Mouse (Mus musculus): ENCODE results near the gene Sik3. TPM values are rescaled to one million over a fixed set of nuclear protein-coding genes. Genes with fewer than 3 reads are reported as not detected.
"Not testable (repeated sequence)": the region's sequence is repeated elsewhere in the genome, so short reads cannot be mapped to it uniquely, and the experiment has no call there.

Gene Sik3
- total RNA-seq, 1 experiment from 2014 or later = 56.6 TPM

DNA sequence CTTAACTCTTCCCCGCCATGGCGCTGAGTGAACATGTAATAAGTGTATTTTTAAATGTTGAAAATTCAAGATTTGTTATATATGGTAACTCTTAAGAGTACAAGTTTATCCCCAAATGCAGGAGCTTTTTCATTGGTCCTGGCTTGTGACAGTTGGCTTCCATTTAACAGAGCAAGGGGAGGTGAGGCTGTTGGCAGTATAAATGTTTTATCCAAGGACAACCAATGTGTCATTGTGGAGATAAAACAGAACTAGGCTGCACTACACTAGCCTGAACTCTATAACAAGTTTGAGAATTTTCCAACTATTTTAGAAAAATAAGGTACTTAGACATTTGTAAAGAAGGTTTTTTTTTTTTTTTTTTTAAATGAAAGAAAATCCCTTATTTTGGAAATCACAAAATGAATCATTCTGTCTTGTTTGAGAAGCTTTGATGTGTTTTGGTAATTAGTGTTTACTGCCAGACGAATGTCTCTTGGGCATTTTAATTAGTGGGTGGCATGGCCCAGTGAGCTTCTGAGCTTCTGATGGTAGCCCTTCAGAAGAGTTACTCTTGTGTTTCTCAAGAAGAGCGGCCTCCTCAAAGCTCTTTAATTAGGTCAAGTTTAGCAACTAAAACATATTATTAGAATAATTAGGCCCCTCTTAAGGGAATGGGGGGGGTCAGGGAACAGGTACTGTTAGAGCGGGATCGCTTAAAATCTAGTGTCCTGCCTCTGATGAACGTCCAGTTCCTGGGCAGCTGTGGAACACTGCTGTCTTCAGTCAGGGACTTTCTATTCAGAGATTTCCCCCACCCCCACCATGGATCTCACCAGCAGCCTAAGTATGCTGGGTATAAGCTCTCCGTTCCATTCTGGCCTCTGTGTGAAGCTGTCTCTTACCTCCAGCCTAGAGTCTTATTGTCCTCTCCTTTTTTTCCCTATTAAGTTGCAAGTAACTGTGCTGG lies 139.7 kb downstream of the Sik3 start:
- DNase-seq = no peak

GRCm38 (mm10) chr9:46154469-46154868 lies 141.8 kb downstream of the Sik3 start:
- no peak for DNase-seq

DNA sequence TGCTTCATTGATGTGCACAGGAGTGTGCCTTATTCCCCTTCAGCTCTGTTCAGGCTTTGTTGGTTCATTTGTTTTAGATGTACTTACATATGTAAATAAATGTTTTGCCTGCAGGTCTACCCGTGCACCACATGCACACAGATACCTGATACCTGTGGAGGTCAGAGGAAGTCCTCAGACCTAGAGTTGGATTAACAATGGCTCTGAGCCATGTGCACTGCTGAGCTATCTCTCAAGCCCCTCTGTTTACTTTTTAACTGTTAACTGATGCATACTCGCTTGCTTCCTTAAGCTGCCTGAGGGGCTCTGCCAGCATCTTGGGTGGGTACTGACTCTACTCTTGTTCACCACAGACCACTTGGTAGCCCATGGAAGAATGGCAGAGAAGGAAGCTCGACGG lies 142.4 kb downstream of the Sik3 start:
- no peak for DNase-seq

DNA sequence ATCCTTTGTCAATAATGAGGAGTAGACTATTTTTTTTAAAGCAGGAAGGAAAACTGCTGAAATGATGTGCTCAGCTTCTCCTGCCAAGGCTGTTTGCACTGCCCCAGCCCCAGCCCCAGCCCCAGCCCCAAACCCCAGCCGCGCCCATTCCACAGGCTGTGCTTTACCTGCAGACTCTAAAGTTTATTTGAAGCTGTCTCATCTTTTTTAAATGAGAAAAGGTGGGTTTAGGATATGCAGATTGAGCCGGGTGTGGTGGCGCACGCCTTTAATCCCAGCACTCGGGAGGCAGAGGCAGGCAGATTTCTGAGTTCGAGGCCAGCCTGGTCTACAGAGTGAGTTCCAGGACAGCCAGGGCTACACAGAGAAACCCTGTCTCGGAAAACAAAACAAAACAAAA lies 143.2 kb downstream of the Sik3 start:
- not testable (repeated sequence) for DNase-seq

DNA sequence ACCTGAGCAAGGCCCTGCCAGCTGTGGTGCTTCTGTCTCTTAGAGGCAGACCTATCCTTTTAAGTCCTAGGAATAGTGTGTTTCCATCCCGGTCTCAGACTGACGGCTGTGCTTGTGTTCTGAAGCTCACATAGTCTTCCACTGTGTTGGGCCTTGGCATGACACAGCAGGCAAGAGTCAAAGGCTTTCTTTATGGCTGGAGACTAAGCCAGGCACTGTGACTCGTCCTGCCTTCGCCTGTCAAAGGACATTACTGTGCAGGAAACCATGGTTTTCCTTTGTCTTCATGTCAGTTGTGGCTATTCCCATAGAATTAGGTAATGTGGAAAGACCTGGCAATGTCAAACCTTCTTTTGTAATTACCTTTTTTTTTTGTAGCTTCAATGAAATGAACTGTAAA lies 144.1 kb downstream of the Sik3 start:
- no peak for DNase-seq

DNA sequence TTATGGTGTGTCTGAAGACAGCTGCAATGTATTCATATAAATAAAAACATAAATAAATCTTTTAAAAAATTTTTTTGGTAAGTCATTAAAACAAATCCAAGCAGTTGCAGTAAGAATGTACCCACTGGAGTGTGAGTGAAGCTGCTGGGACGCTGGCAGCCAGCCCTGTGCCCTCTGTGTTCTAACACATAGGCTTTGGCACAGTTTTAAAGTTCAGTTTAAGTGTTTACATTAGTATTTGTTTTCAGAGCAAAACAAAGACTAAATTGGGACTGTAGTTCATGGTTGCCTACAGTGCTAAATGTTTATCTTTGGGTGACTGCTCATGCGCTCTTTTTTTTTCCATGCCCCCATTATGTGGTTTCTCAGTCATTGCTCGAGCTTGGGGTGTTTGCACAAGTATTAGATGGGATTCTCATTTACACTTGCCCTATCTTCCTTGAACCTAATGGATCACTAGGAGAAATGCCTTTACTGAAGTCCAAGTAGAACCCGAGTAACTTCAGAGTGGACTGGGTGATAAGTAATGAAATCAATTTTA lies 145.7 kb downstream of the Sik3 start:
- no peak for DNase-seq

- DNase-seq = peak; percentile 45
Observed at GRCm38 (mm10) chr9:46163430-46163829, 150.8 kb downstream of the Sik3 start.

GRCm38 (mm10) chr9:46168802-46169201 lies 156.2 kb downstream of the Sik3 start:
- DNase-seq = no peak

- DNase-seq = no peak
Observed at GRCm38 (mm10) chr9:46172251-46172650, 159.6 kb downstream of the Sik3 start.

DNA sequence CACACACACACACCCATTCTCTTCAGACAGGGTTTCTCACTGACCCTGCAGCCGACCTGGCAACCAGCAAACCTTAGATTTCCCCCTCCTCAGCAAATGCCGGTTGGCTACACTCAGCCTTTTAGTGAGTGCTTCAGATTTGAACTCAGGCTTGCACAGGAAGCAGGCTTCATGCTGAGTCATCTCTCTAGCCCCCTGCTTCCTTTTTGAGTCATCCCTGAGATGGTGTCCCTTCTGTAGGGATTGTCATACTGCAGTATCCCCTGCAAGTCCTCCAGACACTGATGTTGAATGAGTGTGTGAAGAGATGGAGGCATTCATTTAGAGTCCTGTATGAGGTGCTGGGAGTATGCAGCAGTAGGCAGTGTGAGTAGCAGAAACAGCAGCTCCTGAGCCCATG lies 160.3 kb downstream of the Sik3 start:
- no peak for DNase-seq

DNA sequence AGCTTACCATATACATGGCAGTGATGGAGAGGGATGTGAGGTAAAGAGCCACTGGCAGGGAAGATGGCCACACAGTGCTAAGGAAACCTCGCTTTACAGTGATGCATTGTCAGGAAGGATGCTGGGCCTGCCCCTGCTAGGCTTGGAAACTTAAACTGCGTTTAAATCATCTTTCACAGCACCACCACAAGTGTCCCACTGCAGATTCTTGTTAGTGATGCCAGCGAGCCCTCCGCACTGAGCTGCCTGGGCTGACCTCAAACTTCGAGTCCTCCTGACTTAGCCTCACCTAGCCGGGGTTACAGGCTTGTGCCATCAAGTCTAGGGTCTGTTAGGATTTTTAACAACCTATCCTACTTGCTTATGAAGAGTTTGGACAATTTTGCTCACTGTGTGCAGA lies 161.3 kb downstream of the Sik3 start:
- no peak for DNase-seq

DNA sequence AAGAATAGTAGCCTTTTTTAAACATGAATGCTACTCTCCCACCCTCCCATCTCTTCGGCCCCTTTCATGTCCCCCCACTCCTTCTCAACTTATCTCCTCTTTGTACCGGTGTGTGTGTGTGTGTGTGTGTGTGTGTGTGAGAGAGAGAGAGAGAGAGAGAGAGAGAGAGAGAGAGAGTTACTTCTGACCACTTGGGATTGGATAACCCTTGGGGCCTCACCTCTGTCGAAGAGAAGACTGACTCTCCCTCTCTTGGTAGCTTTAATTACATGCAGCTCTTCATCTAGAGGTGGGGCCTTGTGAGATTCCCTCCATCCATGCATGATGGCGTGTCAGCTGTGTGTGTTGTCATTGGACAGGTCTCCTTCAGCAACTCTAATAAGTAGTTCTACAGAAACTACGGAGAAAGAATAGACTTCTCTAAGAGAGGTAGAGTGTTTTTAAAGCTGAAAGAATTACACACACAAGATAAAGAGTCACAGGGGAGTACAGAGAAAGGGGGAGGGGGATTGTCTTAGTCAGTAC lies 162.2 kb downstream of the Sik3 start:
- no peak for DNase-seq

- peak; percentile 62 for DNase-seq
Observed at GRCm38 (mm10) chr9:46175300-46175699, 162.7 kb downstream of the Sik3 start.

DNA sequence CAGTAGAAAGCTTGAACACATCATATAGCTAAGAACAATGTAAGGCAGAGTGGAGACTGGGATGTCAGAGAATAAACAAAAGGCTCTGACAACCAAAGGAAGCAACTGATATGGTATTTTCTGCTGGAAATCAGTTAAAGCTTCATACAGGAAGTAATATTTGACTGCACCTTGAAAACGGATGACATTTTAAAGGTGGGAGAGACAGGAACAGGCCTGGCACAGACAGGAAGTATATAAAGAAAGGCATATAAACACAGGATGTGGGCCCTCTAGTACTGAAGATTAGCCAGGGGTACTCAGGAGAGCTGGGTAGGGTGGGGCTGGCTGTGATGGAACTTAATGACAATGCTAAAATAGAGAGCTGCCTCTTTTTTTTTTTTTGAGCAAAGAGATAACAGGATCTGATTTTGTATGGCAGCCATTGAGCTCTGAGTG lies 163.3 kb downstream of the Sik3 start:
- DNase-seq = no peak

GRCm38 (mm10) chr9:46176613-46177012 lies 164.0 kb downstream of the Sik3 start:
- DNase-seq = no peak

- peak; percentile 32 for DNase-seq
Observed at GRCm38 (mm10) chr9:46178595-46178994, 166.0 kb downstream of the Sik3 start.

- DNase-seq = no peak
Observed at GRCm38 (mm10) chr9:46181297-46181696, 168.7 kb downstream of the Sik3 start.

DNA sequence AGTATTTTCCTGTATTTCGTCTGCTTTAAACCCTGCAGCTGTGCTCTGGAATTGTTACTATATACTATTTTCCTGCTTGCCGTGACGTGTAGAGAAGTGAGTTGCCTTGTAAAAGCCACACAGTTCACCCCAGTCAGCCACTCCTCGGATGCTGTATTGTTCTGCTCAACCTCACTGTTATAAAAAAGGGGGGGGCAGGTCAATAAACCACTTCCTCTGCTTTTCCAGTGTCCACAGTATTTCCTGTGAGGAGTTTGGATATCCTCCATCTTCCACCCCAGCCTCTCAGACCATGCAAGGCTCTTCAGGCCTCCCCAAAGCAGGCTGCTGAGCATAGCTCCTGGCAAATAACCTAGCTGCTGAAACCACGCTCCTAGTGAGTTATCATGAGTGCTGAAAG lies 171.9 kb downstream of the Sik3 start:
- no peak for DNase-seq

DNA sequence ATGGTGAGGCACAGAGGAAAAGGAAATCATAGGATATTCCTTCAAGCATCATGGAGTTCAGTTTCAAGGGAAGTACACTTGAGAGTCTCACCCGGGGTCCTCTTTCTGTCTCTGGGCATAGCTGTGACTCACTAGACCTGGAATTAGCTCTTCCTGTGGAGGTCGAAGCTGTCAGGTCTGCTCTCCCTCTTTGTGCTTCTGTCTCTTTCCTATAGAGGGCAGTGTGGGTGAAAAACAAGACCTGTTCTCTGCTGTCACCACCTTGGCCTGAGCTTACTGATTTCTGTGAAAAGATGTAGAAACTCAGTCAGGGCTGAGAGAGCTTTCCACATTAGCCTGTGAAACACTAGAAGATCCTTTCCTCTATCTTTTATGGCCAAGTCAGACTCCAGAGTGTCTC lies 172.6 kb downstream of the Sik3 start:
- DNase-seq = peak; percentile 60

GRCm38 (mm10) chr9:46186387-46186786 lies 173.8 kb downstream of the Sik3 start:
- no peak for DNase-seq

DNA sequence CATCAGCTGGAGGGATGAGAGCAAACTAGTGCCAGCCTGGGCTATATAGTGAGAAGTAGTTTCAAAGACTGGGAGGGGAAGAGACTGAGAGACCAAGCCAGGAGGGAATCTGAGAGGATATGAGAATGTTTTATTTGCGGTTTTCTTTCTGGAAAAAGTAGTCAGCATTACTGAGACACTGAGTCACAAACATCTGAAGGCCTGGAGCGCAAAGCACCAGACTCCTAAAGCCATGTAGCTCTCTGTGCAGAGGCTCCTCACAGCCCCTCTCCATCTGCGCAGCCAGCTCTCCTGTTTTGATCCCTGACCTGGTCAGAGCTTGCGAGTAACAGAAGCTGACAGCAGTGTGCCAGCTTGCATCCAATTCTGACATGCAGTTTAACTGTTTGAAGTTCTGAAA lies 175.8 kb downstream of the Sik3 start:
- no peak for DNase-seq

GRCm38 (mm10) chr9:46188956-46189355 lies 176.3 kb downstream of the Sik3 start:
- no peak for DNase-seq

GRCm38 (mm10) chr9:46189381-46189780 lies 176.8 kb downstream of the Sik3 start:
- no peak for DNase-seq

- no peak for DNase-seq
Observed at GRCm38 (mm10) chr9:46191234-46191633, 178.6 kb downstream of the Sik3 start.
